In the genomic region with DNA sequence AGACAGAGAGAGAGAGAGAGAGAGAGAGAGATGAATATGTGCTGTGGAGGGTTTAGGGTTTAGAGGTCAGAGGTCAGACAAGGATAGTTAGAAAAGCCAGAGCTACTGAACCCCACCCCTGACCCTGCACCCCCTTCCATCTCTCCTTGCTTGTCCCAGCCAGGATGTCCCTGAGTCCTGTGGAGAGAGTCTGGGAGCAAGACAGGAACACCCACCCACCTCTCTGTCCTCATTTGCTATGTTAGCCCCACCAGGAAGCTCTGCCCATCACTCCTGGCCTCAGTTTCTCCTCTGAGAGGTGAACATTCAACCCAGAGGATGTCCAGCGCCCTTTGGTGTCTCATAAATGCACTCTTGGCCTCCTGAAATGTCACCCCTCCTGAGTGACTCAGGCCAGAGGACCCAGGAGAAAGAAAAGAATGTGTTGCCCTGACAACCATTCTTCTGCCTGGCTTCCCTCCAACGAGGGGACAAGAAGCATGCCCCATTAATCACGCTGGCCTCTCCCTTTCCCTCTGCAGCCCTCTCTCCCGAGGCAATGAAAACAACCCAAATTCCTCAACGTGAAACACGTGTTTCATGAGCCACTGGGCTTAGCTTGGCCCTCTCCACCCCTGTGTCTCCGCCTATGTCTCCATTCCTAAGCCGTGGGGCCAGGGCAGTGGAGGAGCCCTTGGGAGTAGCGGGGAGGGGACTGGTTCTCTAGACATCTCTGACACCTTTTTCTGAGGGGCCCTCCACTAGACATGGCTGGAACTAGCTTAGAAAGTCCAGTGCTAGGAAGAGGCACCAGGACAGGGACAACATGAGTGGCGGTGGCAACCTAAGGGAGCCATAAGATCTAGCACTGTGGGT, we compare ENCODE assay signal across 9 mouse cellular contexts. TPM values are rescaled to one million over a fixed set of nuclear protein-coding genes. Genes with fewer than 3 reads are reported as not detected.
A peak's percentile ranks its signal among the peaks of the same experiment; 100 is the strongest.
DNase-seq lines count a peak whose midpoint lies in the region; ATAC-seq lines count a peak whose summit lies in the region.
"Had no signal": no experiment of that assay in that cellular context is flagged by ENCODE, and none has a peak within 500 bp of the region (broad histone marks: within the 10 kb centered on the region; RNA-seq: fewer than 3 reads in every experiment).

No protein-coding gene starts in this region.

- H3K4me3 ChIP-seq in heart, embryonic 13.5 days, result no peak overlapping the region
- no peak overlapping the region for H3K4me3 ChIP-seq in kidney, embryonic 15.5 days (replicated peaks)
- H3K4me3 ChIP-seq in midbrain, embryonic 12.5 days, result no peak overlapping the region

- peak overlapping the region; percentile 39 for H3K4me2 ChIP-seq in heart, embryonic 13.5 days
- peak overlapping the region; percentile 41 for H3K4me2 ChIP-seq in kidney, embryonic 15.5 days
- no peak overlapping the region for H3K4me2 ChIP-seq in midbrain, embryonic 12.5 days (replicated peaks)

- H3K27me3 ChIP-seq in heart, embryonic 13.5 days (replicated peaks), result peaks cover 1% of the 10 kb centered on the region; the same call in 1 of the 2 replicates
- H3K27me3 ChIP-seq in kidney, embryonic 15.5 days, result no peaks in the 10 kb centered on the region
- no peaks in the 10 kb centered on the region for H3K27me3 ChIP-seq in midbrain, embryonic 12.5 days

- 12% methylated on average over 10 of the region's 10 CpGs for WGBS in heart, embryonic 13.5 days
- WGBS in kidney, embryonic 15.5 days, result 3% methylated on average over 10 of the region's 10 CpGs
- 7% methylated on average over 10 of the region's 10 CpGs for WGBS in midbrain, embryonic 12.5 days

- intact Hi-C loops in left cerebral cortex, postnatal 4 days (cut with DNase I), result no loop called here

- ATAC-seq in heart, embryonic 13.5 days (ENCODE audit: extremely low read depth, insufficient number of reproducible peaks, low FRiP score, low TSS enrichment), result peak; percentile 53
- peak; percentile 95 for ATAC-seq in kidney, embryonic 15.5 days (replicated peaks; ENCODE audit: low FRiP score)
- ATAC-seq in midbrain, embryonic 12.5 days (ENCODE audit: low FRiP score, low read depth), result peak; percentile 49

- no peaks in the 10 kb centered on the region for H3K36me3 ChIP-seq in heart, embryonic 13.5 days
- H3K36me3 ChIP-seq in kidney, embryonic 15.5 days, result no peaks in the 10 kb centered on the region
- no peaks in the 10 kb centered on the region for H3K36me3 ChIP-seq in midbrain, embryonic 12.5 days

- DNase-seq in left cerebral cortex, postnatal 4 days, result peak; percentile 43
- no peak for DNase-seq in left cerebral cortex, adult 18-20 months (ENCODE audit: low spot score in 2 of 2)
- DNase-seq in embryo, embryonic 11 days, result peak; percentile 88
- DNase-seq in thymus, postnatal 10 days (ENCODE audit: low spot score in 2 of 2), result no peak
- DNase-seq in thymus, adult 18-20 months, result no peak

- H3K9me3 ChIP-seq in heart, embryonic 13.5 days, result no peaks in the 10 kb centered on the region
- no peaks in the 10 kb centered on the region for H3K9me3 ChIP-seq in kidney, embryonic 15.5 days (replicated peaks)
- no peaks in the 10 kb centered on the region for H3K9me3 ChIP-seq in midbrain, embryonic 12.5 days

- peak overlapping the region; percentile 89 for H3K27ac ChIP-seq in heart, embryonic 13.5 days (replicated peaks)
- peak overlapping the region; percentile 97 for H3K27ac ChIP-seq in kidney, embryonic 15.5 days
- H3K27ac ChIP-seq in midbrain, embryonic 12.5 days (replicated peaks), result peak overlapping the region; percentile 55

- peaks cover 18% of the 10 kb centered on the region for H3K4me1 ChIP-seq in heart, embryonic 13.5 days
- H3K4me1 ChIP-seq in kidney, embryonic 15.5 days, result peaks cover 47% of the 10 kb centered on the region
- peaks cover 12% of the 10 kb centered on the region for H3K4me1 ChIP-seq in midbrain, embryonic 12.5 days

- 0 out of 2 replicates have a peak overlapping the region, but pooled peaks have one; percentile 20 for H3K9ac ChIP-seq in heart, embryonic 13.5 days
- H3K9ac ChIP-seq in kidney, embryonic 15.5 days, result no peak overlapping the region
- no peak overlapping the region for H3K9ac ChIP-seq in midbrain, embryonic 12.5 days (replicated peaks)

RNA-seq across cellular contexts. Expression of a gene that starts 2.8 kb away (rescaled TPM):
- not detected for total RNA-seq in left cerebral cortex, postnatal 4 days (2021)
- total RNA-seq in left cerebral cortex, adult 18-20 months (2021), result under 1 TPM in 1 of 2 experiments, not detected in 1; 0.75 TPM
- 0.13 and 0.43 TPM in 2 replicates for polyA plus RNA-seq in heart, embryonic 13.5 days (2015; fragmentation: Nextera tagmentation; extraction: Ambion mirVana)
- 2.8 and 3.2 TPM in 2 replicates for polyA plus RNA-seq in kidney, embryonic 15.5 days (2015; fragmentation: Nextera tagmentation; extraction: Ambion mirVana)
- polyA plus RNA-seq in midbrain, embryonic 12.5 days (2016; fragmentation: Nextera tagmentation; extraction: Ambion mirVana), result 1.2 and 2.3 TPM in 2 replicates

RNA-seq across cellular contexts. Expression of a gene that starts 13.2 kb away (rescaled TPM):
- not detected for total RNA-seq in left cerebral cortex, postnatal 4 days (2021)
- total RNA-seq in left cerebral cortex, adult 18-20 months (2021), result not detected
- polyA plus RNA-seq in heart, embryonic 13.5 days (2015; fragmentation: Nextera tagmentation; extraction: Ambion mirVana), result 41.2 and 54.6 TPM in 2 replicates
- polyA plus RNA-seq in kidney, embryonic 15.5 days (2015; fragmentation: Nextera tagmentation; extraction: Ambion mirVana), result 2.6 and 5.9 TPM in 2 replicates
- polyA plus RNA-seq in midbrain, embryonic 12.5 days (2016; fragmentation: Nextera tagmentation; extraction: Ambion mirVana), result 0.06 and 0.12 TPM in 2 replicates
- total RNA-seq: layer of hippocampus, adult 18-20 months had no signal

RNA-seq across cellular contexts. Expression of a gene that starts 32.3 kb away (rescaled TPM):
- 10 to 100 TPM in 1 of 2 experiments, 1 to 10 TPM in 1; 10.0 to 13.1 TPM for total RNA-seq in left cerebral cortex, postnatal 4 days (2021)
- total RNA-seq in left cerebral cortex, adult 18-20 months (2021), result 10 to 100 TPM in 1 of 2 experiments, 1 to 10 TPM in 1; 4.8 to 10.3 TPM
- polyA plus RNA-seq in heart, embryonic 13.5 days (2015; fragmentation: Nextera tagmentation; extraction: Ambion mirVana), result 1.6 TPM in 2 replicates
- 15.4 and 18.5 TPM in 2 replicates for polyA plus RNA-seq in kidney, embryonic 15.5 days (2015; fragmentation: Nextera tagmentation; extraction: Ambion mirVana)
- 13.5 and 14.5 TPM in 2 replicates for polyA plus RNA-seq in midbrain, embryonic 12.5 days (2016; fragmentation: Nextera tagmentation; extraction: Ambion mirVana)

RNA-seq across cellular contexts. Expression of a gene that starts 56.9 kb away (rescaled TPM):
- total RNA-seq in left cerebral cortex, postnatal 4 days (2021), result 10 to 100 TPM; 13.8 to 14.4 TPM
- total RNA-seq in left cerebral cortex, adult 18-20 months (2021), result 10 to 100 TPM in 1 of 2 experiments, 1 to 10 TPM in 1; 8.3 to 10.2 TPM
- polyA plus RNA-seq in heart, embryonic 13.5 days (2015; fragmentation: Nextera tagmentation; extraction: Ambion mirVana), result 23.0 and 23.9 TPM in 2 replicates
- 29.4 and 29.9 TPM in 2 replicates for polyA plus RNA-seq in kidney, embryonic 15.5 days (2015; fragmentation: Nextera tagmentation; extraction: Ambion mirVana)
- 30.0 and 30.7 TPM in 2 replicates for polyA plus RNA-seq in midbrain, embryonic 12.5 days (2016; fragmentation: Nextera tagmentation; extraction: Ambion mirVana)

Comparison
In these comparisons a context has a peak if more than half of its experiments do, and no peak if none do; other contexts are left out.
1. DNase-seq: peak in left cerebral cortex, postnatal 4 days (single experiment) and embryo, embryonic 11 days (single experiment); none in left cerebral cortex, adult 18-20 months (0 of 2), thymus, postnatal 10 days (0 of 2) and thymus, adult 18-20 months (0 of 2).
2. Peak in every context shown above with its lines, with median percentiles within 50 percentile points of each other: ATAC-seq and H3K27ac ChIP-seq.